Mouse (Mus musculus) embryo, embryonic 10 days (tissue): ENCODE data around the gene Scgb1b10.
"Not testable (repeated sequence)": the region's sequence is repeated elsewhere in the genome, so short reads cannot be mapped to it uniquely, and the experiment has no call there.

Source experiments
- DNase-seq: peaks from one replicate; pipeline ENCODE4 v3.0.0-alpha.2; 2015; ENCODE audit warnings: low spot score

Gene Scgb1b10

GRCm38 (mm10) chr7:32100553-32100952, at the start of gene Scgb1b10:
TSS of gene Scgb1b10 (plus strand) at chr7:32100853.
- DNase-seq = not testable (repeated sequence)
